Mouse (Mus musculus) gastrocnemius, adult 18-20 months (tissue): ENCODE data around the gene Adra2b. TPM values are rescaled to one million over a fixed set of nuclear protein-coding genes. Genes with fewer than 3 reads are reported as not detected.

Experiments used
- DNase-seq: peaks from one replicate; pipeline ENCODE4 v3.0.0; 2021; ENCODE audit warnings: low spot score
- total RNA-seq, 2 experiments: library from RNA; stranded (reverse); gene quantifications; 2 replicates each; pipeline ENCODE4 v1.2.3; 2021

Gene Adra2b
- total RNA-seq, 2 experiments from 2014 or later = 0.40 to 0.71 TPM

DNA sequence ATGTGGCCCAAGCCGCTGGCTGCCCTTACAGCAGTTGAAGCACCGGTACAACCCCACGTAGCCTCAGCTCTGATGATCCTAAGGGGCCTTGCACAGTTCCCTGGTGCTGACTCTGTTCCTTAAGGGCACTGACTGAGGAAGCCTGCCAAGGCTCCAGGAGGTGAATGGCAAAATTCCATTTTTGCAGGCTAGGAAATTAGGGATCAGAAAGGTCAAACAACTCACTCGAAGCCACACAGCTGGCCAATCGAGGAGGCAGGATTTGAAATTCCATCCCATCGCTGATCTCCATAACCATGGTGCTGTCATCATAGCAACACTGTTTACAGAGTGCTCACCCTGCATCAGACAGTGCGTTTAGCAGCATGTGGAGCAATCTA is 15.6 kb downstream of the Adra2b start:
- DNase-seq = no peak

GRCm38 (mm10) chr2:127379250-127379649 is 16.2 kb downstream of the Adra2b start:
- no peak for DNase-seq

DNA sequence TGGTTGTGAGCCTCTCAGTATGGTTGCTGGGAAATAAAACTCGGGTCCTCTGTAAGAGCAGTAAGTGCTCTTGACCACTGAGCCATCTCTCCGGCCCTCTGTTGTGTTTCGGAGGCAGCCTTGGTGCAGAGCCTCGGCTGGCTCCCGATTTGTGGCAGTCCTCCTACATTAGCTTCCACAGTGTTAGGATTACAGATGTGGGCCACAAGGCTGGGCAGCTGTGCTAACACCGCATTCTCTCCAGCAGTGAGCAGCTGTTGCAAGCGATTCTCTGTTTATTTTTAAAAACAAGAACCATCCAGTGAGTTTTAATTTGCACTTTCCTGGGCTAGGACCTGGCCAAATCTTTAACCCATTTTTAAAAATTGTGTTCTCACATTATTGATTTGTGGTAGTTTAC is 20.9 kb downstream of the Adra2b start:
- no peak for DNase-seq

DNA sequence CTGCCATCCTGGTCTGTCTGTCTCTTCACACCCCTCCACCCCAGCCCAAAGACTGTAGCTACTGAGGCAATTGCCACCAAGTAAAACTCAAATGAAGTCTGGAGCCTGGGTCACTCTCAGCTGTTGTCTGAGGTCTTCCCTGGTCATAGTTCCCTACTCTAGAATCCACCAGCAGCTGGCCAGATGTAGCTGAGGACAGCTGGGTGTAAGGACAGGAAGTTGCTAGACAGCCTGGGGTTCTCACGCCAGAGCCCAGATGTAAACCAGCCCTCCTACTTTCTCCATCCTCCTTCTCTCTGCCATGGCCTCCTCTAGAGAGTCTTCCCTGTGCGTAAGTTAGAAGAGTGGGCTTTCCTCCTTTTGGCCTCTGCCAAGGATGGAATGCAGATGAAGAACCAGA is 24.5 kb downstream of the Adra2b start:
- no peak for DNase-seq

DNA sequence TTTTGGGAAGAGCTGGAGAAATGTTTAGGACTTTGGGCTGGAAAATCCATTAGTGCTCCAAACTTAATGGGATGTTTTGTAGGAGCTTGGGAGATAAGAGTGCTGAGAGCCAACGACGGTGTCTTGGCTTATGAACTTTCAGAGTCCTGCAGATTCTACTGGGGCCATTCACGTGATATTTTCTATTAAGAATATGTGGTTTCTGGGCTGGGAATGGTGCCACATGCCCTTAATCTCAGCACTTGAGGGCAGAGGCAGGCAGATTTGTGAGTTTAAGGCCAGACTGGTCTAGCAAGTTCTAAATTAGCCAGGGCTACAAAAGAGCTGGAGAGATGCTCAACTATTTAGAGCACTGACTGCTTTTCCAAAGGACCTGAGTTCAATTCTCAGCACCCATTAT is 27.3 kb downstream of the Adra2b start:
- no peak for DNase-seq

GRCm38 (mm10) chr2:127390846-127391245 is 27.8 kb downstream of the Adra2b start:
- no peak for DNase-seq

GRCm38 (mm10) chr2:127391323-127391722 is 28.3 kb downstream of the Adra2b start:
- DNase-seq = no peak

- DNase-seq = no peak
Observed at GRCm38 (mm10) chr2:127394606-127395161, 31.7 kb downstream of the Adra2b start.

DNA sequence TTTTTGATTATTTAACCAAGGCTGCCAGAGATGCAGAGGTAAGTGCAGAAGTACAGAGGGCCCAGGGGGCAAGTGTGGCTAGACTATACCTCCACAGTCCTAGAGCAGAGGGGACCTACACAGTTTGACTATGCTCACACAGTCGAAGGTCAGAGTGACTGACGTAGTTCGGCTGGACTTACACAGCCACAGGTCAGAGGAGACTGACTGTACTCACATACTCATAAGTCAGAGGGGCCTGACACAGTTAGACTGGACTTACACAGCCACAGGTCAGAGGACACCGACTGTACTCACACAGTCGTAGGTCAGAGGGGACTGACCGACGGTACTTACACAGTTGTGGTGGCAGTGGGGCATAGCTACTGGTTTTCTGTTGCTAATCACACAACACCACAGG is 35.7 kb downstream of the Adra2b start:
- no peak for DNase-seq

DNA sequence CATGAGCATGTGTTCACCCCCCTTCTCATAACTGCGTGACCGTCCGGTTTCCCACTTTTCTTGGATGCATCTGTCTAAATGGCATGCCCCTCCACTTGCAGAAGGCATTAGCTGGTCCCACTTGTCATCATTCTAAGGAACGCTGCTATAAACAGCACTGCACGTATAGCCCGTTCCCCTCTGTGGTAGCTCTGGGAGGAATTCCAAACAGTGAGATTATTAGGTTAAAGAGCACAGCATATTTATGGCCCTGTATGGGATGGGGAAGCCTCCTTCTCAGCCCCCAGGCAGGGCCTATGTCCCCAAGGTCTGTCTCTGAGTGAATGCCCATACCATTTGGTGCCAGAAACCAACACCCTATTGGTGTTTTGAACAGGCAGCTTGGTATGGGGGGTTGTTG is 48.1 kb downstream of the Adra2b start:
- DNase-seq = no peak

DNA sequence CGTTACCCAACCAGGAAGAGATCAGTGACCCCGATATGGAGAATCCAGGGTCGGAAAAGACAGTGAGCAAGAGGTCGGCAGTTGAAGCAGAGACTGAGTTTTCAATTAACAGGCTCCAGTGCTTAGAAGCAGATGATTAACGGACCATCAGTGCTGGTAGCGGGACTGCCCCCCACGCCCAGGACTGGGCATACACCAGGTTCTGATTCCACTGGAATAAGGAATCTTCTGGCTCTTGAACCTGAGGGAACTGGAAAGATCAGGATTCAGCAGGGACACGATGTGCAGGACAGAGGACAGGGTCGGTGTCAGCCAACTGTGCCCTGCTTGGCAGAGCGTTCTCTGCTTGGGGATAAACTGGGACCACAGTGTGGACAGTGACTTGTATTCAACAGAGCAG is 52.8 kb downstream of the Adra2b start:
- DNase-seq = no peak

- DNase-seq = no peak
Observed at GRCm38 (mm10) chr2:127416706-127417105, 53.7 kb downstream of the Adra2b start.

Other genes with a start within 250 kb of the Adra2b start
- under 1 TPM; 0.50 to 0.66 TPM for gene Ncaph, start 229.3 kb upstream of the Adra2b start, total RNA-seq
- 1 to 10 TPM; 3.6 to 7.6 TPM for gene Itpripl1, start 219.8 kb upstream of the Adra2b start, total RNA-seq
- under 1 TPM; 0.71 to 0.97 TPM for gene 1810024B03Rik, start 154.9 kb upstream of the Adra2b start, total RNA-seq
- 10 to 100 TPM; 47.2 TPM for gene Snrnp200, start 154.8 kb upstream of the Adra2b start, total RNA-seq
- 10 to 100 TPM; 51.0 to 55.1 TPM for gene Ciao1, start 115.4 kb upstream of the Adra2b start, total RNA-seq
- 10 to 100 TPM; 22.2 to 28.1 TPM for gene Tmem127, start 115.3 kb upstream of the Adra2b start, total RNA-seq
- gene Stard7, start 93.0 kb upstream of the Adra2b start, total RNA-seq = 100 to 1,000 TPM; 107 to 134 TPM
- under 1 TPM; 0.37 to 1.00 TPM for gene Dusp2, start 27.0 kb upstream of the Adra2b start, total RNA-seq
- not detected for gene Astl, start 24.6 kb upstream of the Adra2b start, total RNA-seq
- gene Gpat2, start 62.0 kb downstream of the Adra2b start, total RNA-seq = not detected
- gene Fahd2a, start 81.4 kb downstream of the Adra2b start, total RNA-seq = 10 to 100 TPM; 22.0 to 22.8 TPM
- gene Kcnip3, start 158.9 kb downstream of the Adra2b start, total RNA-seq = under 1 TPM; 0.21 to 0.43 TPM
- gene Prom2, start 178.3 kb downstream of the Adra2b start, total RNA-seq = not detected
- 1 to 10 TPM; 2.0 to 3.0 TPM for gene Zfp661, start 223.9 kb downstream of the Adra2b start, total RNA-seq
- gene Mrps5, start 224.0 kb downstream of the Adra2b start, total RNA-seq = 10 to 100 TPM; 69.3 to 82.2 TPM